Mouse (Mus musculus) small intestine, adult 2 months (tissue): ENCODE data around the gene Syce2.

Source experiments
- CTCF ChIP-seq: fragments of 200-500 bp; IDR thresholded peaks from 2 replicates; pipeline ENCODE4 v1.5.1; 2012; ENCODE audit warnings: low read depth, mild to moderate bottlenecking, control low read depth, inconsistent platforms, low read length, moderate library complexity, mixed read lengths; ENCODE audit not compliant: insufficient replicate concordance, insufficient read length; ENCODE audit errors: extremely low read depth
- POLR2A ChIP-seq: fragments of 200-500 bp; IDR thresholded peaks from 2 replicates; pipeline ENCODE4 v1.6.1; 2012; ENCODE audit warnings: low read depth, mild to moderate bottlenecking, control low read depth, inconsistent platforms, low read length, moderate library complexity

DNA sequence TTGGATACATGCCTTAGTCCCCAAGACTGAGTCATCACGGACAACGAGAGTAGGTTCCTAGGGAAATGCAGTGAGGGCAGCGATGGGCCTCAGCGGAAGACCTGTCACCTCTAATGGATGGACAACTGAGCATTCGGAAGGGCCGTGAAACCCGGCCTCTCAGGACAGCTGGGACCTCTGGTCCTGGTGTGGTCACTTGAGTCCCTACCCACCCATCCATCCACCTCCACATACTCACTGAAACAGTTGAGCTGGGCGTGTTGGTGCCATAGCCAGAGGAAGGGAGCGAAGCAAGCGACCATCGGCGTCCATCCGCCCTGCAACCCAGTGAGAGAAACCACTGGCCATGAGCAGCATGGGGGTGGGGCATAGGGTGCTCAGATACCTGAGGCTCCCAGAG, 58.7 kb downstream of the Syce2 start:
- TF ChIP-seq CTCF, result no peak
- TF ChIP-seq POLR2A, result no peak
